Mouse (Mus musculus) left cerebral cortex, adult 9 months (tissue): ENCODE measurements around the gene Snapc4.

Experiments
- DNase-seq, 2 experiments: peaks; one replicate each; pipeline ENCODE4 v3.0.0; 2022; ENCODE audit warnings: low spot score in 2 of 2

Gene Snapc4

DNA sequence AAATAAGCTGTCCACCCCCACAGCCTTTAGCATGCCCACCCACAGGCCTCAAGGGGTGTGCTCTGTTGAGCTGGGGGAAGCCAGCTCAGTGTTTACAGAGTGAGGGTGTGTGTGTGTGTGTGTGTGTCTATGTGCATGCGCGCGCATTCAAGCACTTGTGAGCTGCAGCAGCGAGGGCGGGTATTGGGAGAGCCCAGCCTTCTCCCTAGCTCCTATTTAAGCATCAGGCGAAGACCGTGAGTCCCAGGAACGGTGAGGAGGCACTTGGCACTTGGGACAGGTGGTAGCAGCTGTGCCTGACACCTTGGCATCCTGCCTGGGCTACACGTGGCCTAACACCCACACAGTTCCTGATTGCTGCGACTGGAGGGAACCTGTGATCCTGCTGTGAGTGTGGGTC lies 38.4 kb downstream of the Snapc4 start:
- peak; percentile 78 to 85 for DNase-seq

- peak; percentile 59 to 64 for DNase-seq
Measured at GRCm38 (mm10) chr2:26341510-26341981, 38.9 kb downstream of the Snapc4 start.

- DNase-seq: no peak
Measured at GRCm38 (mm10) chr2:26339204-26339551, 41.3 kb downstream of the Snapc4 start.

DNA sequence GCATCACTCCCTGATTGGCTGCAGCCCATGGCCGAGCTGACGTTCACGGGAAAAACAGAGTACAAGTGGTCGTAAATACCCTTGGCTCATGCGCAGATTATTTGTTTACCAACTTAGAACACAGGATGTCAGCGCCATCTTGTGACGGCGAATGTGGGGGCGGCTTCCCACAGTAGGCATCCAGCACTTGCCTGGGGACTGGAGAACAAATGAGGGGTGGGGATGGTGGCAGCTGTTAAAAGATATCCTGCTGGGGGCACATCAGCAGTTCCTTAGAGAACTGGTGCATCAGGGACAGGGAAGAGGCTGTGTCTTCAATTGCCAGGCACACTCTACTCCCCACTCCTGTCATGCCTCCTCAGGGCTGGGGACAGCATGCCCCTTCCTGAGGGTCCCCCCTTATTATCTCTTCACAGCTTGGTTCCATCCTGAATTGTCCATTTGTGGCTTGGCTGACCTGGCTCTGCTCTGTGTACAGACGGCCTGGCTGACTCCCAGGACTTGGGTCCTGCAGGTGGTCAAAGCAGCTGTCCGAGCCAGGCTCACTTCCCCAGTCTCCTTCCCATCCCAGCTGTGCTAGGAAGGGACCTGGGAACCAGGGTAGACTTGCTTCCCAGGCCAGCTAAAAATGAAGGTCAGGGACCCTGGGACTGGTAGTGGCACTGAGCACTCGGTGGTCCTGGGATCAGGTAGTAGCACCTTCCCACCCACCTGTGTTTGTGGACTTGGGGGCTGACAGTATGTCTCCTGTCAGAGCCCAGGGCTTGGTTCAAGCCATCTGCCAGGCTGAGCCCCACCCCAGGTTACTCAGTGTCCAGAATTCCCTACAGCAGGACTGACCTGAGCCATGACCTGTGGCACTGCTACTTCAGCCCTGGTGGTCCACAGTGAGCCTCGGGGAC lies 41.9 kb downstream of the Snapc4 start:
- no peak for DNase-seq

DNA sequence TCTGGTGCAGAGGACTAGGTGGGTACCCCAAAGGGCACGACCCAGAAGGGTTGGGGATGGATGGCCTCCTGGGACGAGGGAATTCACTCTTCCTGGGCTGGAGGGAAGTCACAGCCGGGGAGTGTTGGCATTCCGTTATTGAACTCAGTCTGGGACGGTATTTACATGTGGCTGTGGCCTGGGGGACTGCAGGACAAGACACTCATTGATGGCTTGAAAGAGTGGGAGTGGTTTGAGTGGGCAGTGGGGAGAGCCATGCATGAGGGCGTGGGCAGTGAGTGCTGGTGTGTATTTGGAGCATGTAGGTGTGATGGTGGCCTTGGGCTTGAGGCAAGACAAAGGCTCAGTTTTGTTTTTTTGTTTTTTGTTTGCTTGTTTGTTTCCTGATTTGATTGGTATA lies 49.8 kb downstream of the Snapc4 start:
- DNase-seq: no peak

DNA sequence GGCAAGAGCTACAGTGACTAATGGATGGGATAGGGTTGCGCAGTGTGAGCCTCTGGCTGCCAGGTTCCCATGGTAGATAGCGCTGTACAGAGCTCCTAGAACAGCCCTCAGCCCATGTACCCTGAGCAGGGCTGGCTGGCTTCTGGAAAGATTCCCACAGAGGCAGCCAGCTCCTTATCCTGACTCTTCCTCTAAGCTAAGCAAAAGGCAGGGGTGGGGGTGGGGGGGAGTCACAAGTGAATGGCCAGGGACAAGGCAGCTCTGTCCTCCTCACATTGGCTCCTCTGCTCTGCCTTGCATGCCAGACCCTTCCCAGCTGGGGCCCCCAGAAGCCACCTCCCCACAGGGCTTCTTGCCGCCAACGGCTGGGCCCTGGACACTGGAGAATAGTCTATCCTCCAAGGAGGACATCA lies 50.4 kb downstream of the Snapc4 start:
- DNase-seq: no peak

- DNase-seq: peak in 1 of 2 experiments; percentile 73
Measured at GRCm38 (mm10) chr2:26329402-26329801, 51.1 kb downstream of the Snapc4 start.

GRCm38 (mm10) chr2:26327852-26328251 lies 52.6 kb downstream of the Snapc4 start:
- no peak for DNase-seq

DNA sequence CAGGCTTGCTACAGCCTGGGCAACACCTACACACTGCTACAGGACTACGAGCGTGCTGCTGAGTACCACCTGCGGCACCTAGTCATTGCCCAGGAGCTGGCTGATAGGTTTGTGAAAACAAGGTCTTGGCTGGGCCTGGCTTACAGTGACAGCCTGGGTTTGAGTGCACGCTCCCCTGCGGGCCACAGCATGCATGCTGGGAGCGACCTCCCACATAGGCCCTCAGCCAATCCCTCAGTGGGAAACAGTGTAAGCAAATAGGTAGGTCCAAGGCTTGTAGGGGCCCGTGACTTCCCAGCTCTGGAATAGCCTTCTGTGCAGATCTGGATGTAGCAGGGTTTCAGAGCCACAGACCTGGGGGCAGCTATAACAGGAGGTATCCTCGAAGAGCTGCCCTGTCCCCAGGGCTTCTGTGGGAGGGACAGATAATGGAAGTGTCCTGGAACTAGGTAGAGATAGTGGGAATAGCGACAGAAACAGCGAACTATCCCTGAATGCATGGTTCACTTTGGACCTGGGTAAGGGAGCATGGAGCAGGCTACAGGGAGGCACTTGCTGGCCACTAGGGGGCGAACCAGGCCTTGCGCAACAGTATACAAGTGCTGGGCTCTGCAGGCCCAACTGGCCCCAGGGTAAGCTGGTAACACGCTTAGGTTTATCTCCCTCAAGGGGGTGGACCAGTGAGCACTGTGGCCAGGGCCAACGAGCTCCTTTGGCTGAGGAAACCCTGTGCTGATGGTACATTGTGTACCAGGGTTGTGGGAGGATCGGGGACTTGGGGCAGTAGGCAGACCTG lies 54.9 kb downstream of the Snapc4 start:
- no peak for DNase-seq

GRCm38 (mm10) chr2:26324917-26325316 lies 55.5 kb downstream of the Snapc4 start:
- DNase-seq: peak in 1 of 2 experiments; percentile 71

DNA sequence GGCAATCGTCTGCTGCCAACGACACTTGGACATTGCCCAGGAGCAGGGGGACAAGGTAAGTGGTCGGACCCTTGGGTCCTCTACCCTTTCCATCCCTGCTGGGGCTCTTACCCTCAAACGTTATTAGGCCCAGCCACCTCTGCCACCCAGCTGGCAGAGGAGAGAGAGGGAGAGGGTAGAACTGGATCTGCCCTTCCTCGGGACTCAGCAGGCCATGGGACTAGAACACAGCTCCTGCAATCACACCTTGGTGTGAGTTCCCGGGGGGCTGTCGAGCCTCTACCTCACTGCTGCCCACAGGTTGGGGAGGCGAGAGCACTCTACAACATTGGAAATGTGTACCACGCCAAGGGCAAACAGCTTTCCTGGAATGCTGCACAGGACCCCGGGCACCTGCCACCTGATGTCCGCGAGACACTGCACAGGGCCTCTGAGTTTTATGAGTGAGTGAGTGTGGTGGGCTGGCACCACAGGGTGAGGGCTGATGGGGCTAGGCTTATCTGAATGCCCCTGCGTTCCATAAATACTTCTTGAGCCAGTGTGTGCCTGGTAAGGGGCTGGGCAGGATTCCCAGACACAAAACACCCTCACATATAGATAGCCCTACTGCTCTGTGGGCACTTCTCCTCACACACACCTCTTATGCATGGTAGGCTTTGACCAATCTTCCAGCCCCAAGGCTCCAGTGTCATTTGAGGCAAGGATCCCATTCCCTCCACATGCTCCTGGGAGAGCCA lies 56.7 kb downstream of the Snapc4 start:
- DNase-seq: no peak

DNA sequence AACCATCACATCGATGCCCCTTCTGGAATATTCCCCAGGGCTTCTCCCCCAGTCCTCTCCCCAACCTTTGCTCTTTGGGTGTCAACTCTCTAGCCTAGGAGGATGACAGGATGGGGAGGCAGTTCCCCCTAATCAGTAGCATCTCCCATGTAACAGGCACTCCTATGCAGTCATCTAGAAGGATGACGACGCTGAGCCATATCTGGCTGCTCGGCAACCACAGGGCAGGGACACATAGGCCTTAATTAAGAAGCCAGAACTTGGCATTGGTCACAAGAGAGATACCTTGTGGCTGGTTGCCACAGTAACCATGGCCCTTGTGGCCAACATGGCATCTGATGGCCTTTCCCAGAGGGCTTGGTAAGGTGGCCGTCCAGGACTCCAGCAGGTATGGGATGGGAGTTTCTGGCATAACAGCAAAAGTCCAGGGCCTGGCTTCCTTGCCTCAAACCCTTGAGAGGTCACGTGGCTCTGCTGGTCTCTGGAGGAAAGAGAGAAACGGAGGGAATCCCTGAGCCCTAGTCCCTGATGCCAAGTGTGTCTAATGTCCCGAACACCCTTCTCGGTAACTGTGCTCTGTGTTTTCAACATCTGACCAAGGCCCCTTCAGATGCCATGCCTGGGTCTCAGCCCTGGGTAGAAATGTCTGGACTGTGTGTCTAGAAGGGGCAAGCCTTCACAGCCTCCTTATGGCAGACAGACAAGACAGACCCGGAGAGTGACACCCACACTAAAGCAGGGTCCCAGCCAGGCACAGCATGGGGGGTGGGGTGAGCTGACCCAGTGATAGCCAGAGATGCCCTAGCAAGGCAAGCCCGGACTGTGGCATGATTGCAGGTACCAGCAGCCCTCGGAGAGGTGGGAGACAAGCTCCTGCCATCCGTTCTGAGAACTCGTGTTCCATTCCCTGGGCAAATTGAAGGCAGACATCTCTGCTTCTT lies 59.9 kb downstream of the Snapc4 start:
- no peak for DNase-seq

DNA sequence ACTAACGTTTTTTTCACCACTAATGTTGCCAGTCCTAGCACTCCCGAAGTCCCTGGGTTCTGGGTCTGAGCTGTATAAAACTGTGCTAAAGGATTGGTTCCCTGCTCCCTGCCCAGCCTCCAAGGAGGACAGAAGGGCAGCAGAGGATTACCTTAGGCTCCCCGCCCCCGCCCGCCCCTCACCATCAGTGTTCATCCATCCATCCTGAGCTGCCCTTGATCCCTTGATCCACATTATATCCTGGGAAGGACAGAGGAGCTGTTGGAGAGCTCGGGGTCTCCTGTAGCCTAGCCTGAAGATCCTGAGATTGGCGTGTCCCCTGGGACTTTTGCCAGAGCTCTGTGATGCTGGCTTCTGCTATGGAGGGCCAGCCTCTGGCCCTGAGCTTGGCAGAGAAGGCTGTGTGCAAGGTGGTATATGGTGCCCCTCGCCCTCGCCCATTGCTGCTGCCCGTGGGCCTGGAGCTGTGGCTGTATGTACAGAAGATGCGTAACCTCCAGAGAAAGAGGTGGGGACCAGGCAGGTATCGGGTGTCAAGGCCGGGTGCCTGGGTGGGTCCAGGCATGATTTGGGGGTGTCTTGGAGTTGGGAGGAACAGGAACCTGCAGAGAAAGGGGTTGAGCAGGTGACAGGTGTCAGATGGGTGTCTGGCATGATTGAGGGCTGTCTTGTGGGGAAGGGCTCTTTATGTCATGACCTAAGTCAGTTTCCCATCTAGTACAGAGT lies 60.8 kb downstream of the Snapc4 start:
- DNase-seq: no peak

- DNase-seq: no peak
Measured at GRCm38 (mm10) chr2:26319109-26319508, 61.3 kb downstream of the Snapc4 start.

DNA sequence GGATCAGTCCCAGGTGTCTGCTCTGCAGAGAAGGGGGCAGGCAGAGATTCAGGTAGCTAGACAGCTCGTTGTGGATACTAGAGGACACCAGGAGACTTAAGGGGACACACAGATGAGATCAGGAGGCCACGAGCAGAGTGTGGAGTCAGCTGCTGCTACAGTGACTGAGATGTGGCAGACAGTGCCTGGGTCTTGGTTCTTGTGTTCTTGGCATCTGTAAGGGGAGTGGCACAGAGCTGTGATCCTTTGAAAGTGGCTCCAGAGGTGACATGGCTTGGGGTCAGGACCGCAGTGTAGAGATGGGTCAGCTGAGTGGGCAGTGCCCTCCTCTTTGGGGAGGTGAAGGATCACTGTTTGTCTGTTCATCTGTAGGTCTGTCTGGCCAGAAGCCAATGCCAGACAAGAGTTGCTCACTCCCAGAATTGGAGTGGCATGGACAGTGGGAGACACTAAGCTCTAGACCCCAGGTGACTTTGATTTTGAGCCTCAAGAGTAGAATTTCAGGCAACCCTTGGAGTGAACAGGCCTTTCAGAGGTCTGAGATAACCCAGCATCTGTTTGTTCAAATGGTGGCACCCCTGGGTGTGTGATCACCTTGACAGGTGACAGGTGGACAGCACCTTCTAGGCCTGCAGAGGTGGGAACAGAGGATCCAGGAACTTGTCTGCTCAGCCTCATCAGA lies 62.3 kb downstream of the Snapc4 start:
- no peak for DNase-seq

DNA sequence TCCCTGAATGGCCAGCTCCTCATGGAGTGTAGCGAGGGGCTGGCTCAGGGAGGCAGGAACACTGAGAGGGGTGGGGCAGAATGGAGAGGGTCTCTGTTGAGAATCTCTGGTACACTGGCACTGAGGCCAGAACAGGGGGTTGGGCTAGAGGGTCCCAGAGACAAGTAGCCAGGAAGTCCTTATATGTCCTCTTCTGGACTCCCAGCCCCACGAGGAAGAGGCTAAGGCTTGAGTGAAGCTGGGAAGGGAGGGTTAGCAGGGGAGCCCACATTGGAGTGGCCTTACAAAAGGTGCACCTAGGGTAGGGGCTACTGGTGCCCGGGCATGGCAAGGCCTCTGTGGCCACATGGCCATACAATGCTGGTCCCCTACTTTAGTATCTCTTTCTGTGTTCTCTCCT lies 63.1 kb downstream of the Snapc4 start:
- DNase-seq: no peak

DNA sequence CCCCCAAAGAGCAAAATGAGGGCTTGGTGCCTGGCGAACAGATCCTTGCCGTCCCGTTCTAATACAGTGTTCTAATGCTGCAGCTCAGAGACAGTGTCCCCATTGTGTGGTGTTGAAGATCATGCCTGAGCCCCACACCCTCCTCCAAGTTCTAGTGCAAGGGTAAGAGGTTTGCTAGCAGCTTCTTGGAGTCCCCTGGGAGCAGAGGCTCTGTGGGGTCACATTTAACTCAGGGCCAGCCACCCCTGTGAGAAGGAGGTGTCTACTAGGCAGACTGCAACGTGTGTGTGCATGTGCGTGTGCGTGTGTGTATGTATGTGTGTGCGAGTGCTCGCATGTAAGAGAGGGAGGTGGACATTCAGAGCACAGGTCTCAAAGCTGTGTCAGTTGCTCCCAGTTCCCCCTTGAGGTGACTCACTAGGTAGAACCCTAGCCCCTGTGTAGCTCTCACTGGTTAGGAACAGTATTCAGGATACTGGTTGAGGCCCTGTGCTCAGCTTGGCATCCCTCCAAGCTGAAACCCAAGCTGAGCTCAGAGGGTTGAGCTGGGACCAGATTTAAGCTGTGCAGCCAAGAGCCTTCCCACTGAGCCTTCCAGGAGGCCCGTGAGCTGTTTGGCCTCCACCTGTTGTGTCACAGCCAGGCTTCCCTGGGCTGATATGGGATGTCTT lies 63.7 kb downstream of the Snapc4 start:
- no peak for DNase-seq

DNA sequence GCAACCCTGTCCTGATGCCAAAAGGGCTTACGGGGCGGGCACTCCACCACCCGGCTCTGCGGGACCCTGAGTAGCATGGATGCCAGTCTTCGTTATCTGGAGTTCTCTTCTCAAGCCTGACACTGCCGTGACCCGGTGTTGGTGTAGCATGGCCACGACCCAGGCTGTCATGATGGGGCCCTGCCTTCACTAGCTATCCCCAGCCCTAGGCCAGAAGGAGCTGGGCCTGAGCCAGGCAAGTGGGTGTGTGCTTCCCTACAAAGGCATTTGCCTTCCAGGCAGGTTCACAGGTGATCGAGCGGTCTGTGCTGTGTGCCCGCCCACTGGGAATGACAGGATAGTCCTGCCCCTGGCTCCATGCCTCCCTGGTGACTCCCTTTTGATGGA lies 64.5 kb downstream of the Snapc4 start:
- no peak for DNase-seq
